Mouse (Mus musculus) cortical plate, adult 2 months (tissue): Measurements from ENCODE around the gene Zfp1.

Experiments used
- CTCF ChIP-seq: fragments of 200-500 bp; IDR thresholded peaks from 2 replicates; pipeline ENCODE4 v1.5.1; 2011; ENCODE audit warnings: mild to moderate bottlenecking, control low read depth, low read length; ENCODE audit not compliant: insufficient read depth; ENCODE audit errors: extremely low read depth
- POLR2A ChIP-seq: fragments of 200-500 bp; IDR thresholded peaks from 2 replicates; pipeline ENCODE4 v1.6.1; 2011; ENCODE audit warnings: mild to moderate bottlenecking, low read length, control low read depth; ENCODE audit not compliant: insufficient read depth; ENCODE audit errors: extremely low read depth

DNA sequence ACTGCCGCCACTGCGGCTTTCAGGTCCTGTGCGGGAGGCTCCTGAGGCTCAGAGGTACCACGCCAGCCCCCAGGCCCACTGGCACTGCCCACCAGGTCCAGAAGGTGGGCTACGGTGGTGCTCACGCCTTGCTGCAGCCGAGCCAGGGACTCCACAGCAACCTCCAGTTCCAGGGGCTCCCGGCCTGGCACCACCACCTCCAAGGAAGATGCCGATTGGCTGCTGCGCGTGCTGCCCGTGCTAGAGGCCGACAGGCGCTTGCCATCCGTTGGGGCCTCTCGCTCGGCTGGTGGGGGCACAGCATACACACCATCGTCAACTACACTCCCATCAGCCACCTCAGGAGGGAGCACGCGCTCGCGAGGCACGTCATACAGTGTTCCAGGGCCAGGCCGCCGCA is 70.6 kb downstream of the Zfp1 start:
- no peak for TF ChIP-seq CTCF
- TF ChIP-seq POLR2A: no peak
